Mouse (Mus musculus) ES-E14 (cell line): ENCODE results near the gene Hoxa13. TPM values are rescaled to one million over a fixed set of nuclear protein-coding genes. Genes with fewer than 3 reads are reported as not detected.
A peak's percentile ranks its signal among the peaks of the same experiment; 100 is the strongest.

Experiments used
- DNase-seq: peaks from one replicate; pipeline ENCODE4 v3.0.0-alpha.2; 2013; ENCODE audit warnings: low read depth, low spot score
- H3K27ac ChIP-seq: 2 replicates; pipeline ENCODE4 v1.5.1; 2012; ENCODE audit warnings: low read depth, mild to moderate bottlenecking, low read length, moderate library complexity, mixed read lengths; ENCODE audit not compliant: poor library complexity, insufficient read depth, severe bottlenecking
- H3K36me3 ChIP-seq: 2 replicates; pipeline ENCODE4 v1.6.1; 2012; ENCODE audit warnings: mild to moderate bottlenecking, low read length, moderate library complexity, mixed read lengths; ENCODE audit not compliant: control insufficient read depth, poor library complexity, insufficient read depth, severe bottlenecking
- H3K4me1 ChIP-seq, 2 experiments: fragments of 150-350 bp in 1 of 2; sonication (generic) in 1 of 2; 2 replicates each; pipeline ENCODE4 v1.6.1; 2012; ENCODE audit warnings: low read length in 2 of 2, mild to moderate bottlenecking in 1 of 2, mixed read lengths in 1 of 2; ENCODE audit not compliant: control insufficient read depth in 2 of 2, insufficient read depth in 2 of 2, poor library complexity in 1 of 2
- H3K4me3 ChIP-seq, 2 experiments: fragments of 150-350 bp in 1 of 2; sonication (generic) in 1 of 2; 2 replicates each; pipeline ENCODE4 v1.5.1; 2012; ENCODE audit warnings: low read length in 2 of 2, low read depth in 1 of 2, mild to moderate bottlenecking in 1 of 2, mixed read lengths in 1 of 2; ENCODE audit not compliant: insufficient read depth in 1 of 2, poor library complexity in 1 of 2, severe bottlenecking in 1 of 2
- H3K9ac ChIP-seq: 2 replicates; pipeline ENCODE4 v1.6.1; 2012; ENCODE audit warnings: low read depth, mild to moderate bottlenecking, low read length, mixed read lengths; ENCODE audit not compliant: poor library complexity, insufficient read depth, severe bottlenecking
- H3K9me3 ChIP-seq: fragments of 150-350 bp; sonication (generic); 2 replicates; pipeline ENCODE4 v1.6.1; 2012; ENCODE audit warnings: low read depth, mild to moderate bottlenecking, low read length; ENCODE audit not compliant: control insufficient read depth, insufficient read depth
- CHD2 ChIP-seq: IDR thresholded peaks from 2 replicates; pipeline ENCODE4 v1.6.1; 2014; ENCODE audit warnings: mild to moderate bottlenecking, low read depth, low read length, inconsistent platforms
- HCFC1 ChIP-seq: IDR thresholded peaks from 2 replicates; pipeline ENCODE4 v1.6.1; 2012; ENCODE audit warnings: low read length, inconsistent platforms, borderline replicate concordance; ENCODE audit not compliant: insufficient read depth
- MAFK ChIP-seq: IDR thresholded peaks from 2 replicates; pipeline ENCODE4 v1.6.1; 2014; ENCODE audit warnings: mild to moderate bottlenecking, low read depth, low read length, inconsistent platforms; ENCODE audit not compliant: insufficient read depth
- ZC3H11A ChIP-seq: IDR thresholded peaks from 2 replicates; pipeline ENCODE4 v1.6.1; 2012; ENCODE audit warnings: low read depth, mild to moderate bottlenecking, inconsistent platforms, low read length, borderline replicate concordance
- ZNF384 ChIP-seq: IDR thresholded peaks from 2 replicates; pipeline ENCODE4 v1.6.1; 2012; ENCODE audit warnings: low read depth, low read length, inconsistent platforms
- in situ Hi-C, 2 experiments: fragments of 600-800 bp; cut with MboI; formaldehyde crosslinking; loops; one replicate each; pipeline ENCODE4 v1.15.1; 2025; ENCODE audit warnings: low sequenced_read_pairs in 2 of 2, inconsistent platforms in 1 of 2; ENCODE audit not compliant: unreplicated experiment in 2 of 2
- total RNA-seq: library from RNA; depleted of rRNA; stranded (reverse); fragments of 300-350 nt; gene quantifications from 2 replicates; pipeline ENCODE4 v1.2.3, GENCODE M21; 2012

The Hoxa13 gene
- total RNA-seq, 1 experiment = 0.40 TPM

GRCm38 (mm10) chr6:52247766-52248637 lies 12.7 kb downstream of the Hoxa13 start:
- no peaks in the 10 kb centered on the region for H3K9me3 ChIP-seq
- H3K36me3 ChIP-seq = no peaks in the 10 kb centered on the region
- no peak overlapping the region for H3K27ac ChIP-seq
- peaks cover 0 to 3% of the 10 kb centered on the region in 2 experiments; a peak in 2 of 4 replicates for H3K4me1 ChIP-seq
- no peak overlapping the region for H3K4me3 ChIP-seq
- no peak overlapping the region for H3K9ac ChIP-seq
- in situ Hi-C loops = no loop called here
- DNase-seq = no peak
- TF ChIP-seq HCFC1 (no peak), ZNF384 (no peak), CHD2 (no peak), ZC3H11A (no peak), MAFK (no peak)

GRCm38 (mm10) chr6:52246916-52247315 lies 13.8 kb downstream of the Hoxa13 start:
- Histone ChIP-seq H3K9ac (no peak overlapping the region), H3K4me3 (no peak overlapping the region), H3K9me3 (no peaks in the 10 kb centered on the region), H3K36me3 (no peaks in the 10 kb centered on the region), H3K27ac (no peak overlapping the region), H3K4me1 (peaks cover 0 to 3% of the 10 kb centered on the region in 2 experiments; a peak in 2 of 4 replicates)
- in situ Hi-C loops = no loop called here
- no peak for TF ChIP-seq ZNF384
- no peak for TF ChIP-seq HCFC1
- DNase-seq = no peak

GRCm38 (mm10) chr6:52246403-52246803 lies 14.3 kb downstream of the Hoxa13 start:
- H3K9ac ChIP-seq = no peak overlapping the region
- no peaks in the 10 kb centered on the region for H3K36me3 ChIP-seq
- H3K4me1 ChIP-seq = peaks cover 0 to 3% of the 10 kb centered on the region in 2 experiments; a peak in 2 of 4 replicates
- no peak overlapping the region for H3K27ac ChIP-seq
- H3K4me3 ChIP-seq = no peak overlapping the region; a peak in 1 of 4 replicates
- TF ChIP-seq HCFC1 (no peak), MAFK (no peak), ZC3H11A (no peak), ZNF384 (no peak), CHD2 (no peak)
- no peaks in the 10 kb centered on the region for H3K9me3 ChIP-seq
- DNase-seq = no peak
- in situ Hi-C loops = no loop called here

- H3K9me3 ChIP-seq = no peaks in the 10 kb centered on the region
- in situ Hi-C loops = no loop called here
Observed at GRCm38 (mm10) chr6:52245757-52246142, 14.9 kb downstream of the Hoxa13 start, which contains the start of gene Hoxa11. TSS of gene Hoxa11 (minus strand) at chr6:52245810.

More at GRCm38 (mm10) chr6:52245757-52246142, 14.9 kb downstream of the Hoxa13 start, which contains the start of gene Hoxa11:
- H3K9ac ChIP-seq = no peak within 1 kb of the TSS
- no peak within 1 kb of the TSS; a peak in 1 of 4 replicates for H3K4me3 ChIP-seq
- DNase-seq = no peak
- H3K36me3 ChIP-seq = no peaks in the 10 kb centered on the region
- no peak within 1 kb of the TSS for H3K27ac ChIP-seq
- TF ChIP-seq CHD2 (no peak), MAFK (no peak), ZNF384 (peak; percentile 62; the same call in 1 of the 2 replicates), HCFC1 (no peak)
- peaks cover 0 to 3% of the 10 kb centered on the region in 2 experiments; a peak in 2 of 4 replicates for H3K4me1 ChIP-seq
